Mouse (Mus musculus): ENCODE data around the gene Sf3b6. TPM values are rescaled to one million over a fixed set of nuclear protein-coding genes. Genes with fewer than 3 reads are reported as not detected.
A peak's percentile ranks its signal among the peaks of the same experiment; 100 is the strongest.

Sf3b6 gene
- total RNA-seq, 2 experiments from 2014 or later, result 32.5 to 35.7 TPM

DNA sequence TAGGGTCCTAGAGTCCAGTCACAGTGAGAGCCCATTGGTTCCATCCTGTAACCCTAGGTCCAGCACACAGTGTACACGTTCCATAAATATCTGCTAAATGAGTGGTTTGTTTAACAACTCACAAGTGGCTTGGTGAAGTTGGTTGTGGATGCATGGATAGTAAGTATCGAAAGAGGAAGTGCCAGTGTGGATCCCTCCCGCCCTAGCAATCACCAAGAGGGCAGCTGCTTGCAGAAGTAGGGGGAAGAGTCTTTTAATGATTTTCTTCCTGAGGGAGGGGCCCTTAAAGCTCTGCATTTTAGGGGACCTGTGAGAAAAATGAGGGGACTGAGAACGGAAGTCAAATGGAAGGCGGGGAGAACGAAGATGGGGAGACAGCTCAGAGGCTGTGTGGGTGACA is 22.7 kb downstream of the Sf3b6 start:
- no peak for DNase-seq (ENCODE audit: low spot score)

DNA sequence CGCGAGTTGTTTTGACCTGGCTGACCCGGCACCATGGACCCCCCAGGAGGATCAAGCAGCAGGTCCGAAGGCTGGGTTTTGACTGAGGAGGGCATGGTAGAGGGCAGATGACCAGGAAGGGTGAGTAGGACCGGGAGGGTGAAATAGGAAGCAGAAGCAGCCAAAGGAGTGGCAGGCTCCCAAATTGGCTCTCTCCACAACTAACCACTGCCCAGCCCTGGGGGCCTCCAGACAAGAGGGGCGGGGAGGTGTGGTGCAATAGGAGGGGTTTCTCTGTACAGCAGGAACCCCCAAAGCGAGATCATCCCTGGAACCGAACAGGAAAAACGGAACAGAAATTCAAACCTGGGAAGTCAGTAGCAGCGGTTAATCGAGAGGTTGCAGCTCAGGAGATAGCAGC is 23.4 kb downstream of the Sf3b6 start:
- no peak for DNase-seq (ENCODE audit: low spot score)

DNA sequence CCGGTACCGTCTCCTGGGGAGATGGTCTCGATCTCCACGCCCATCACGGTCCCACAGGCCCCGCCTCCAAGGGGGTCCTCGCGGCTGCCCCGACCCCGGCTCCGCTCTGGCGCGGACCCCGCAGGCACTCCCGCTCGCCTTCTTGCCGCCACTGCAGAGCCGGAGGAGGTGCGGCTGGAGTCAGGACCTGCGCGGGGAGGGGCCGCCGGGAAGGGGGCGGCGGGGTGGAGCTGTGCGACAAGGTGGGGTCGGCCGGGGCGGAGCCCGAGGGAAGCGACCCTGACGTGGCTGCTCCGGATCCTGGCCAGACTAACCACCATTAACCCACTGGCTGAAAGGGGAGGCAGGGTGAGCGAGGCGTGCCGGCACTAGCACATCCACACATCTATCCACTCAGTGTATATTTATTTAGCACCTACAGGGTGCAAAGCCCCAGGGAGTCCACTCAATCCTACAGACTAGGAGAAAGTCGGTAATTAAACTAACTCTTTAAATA is 24.1 kb downstream of the Sf3b6 start, which contains the start of gene Fkbp1b:
Fkbp1b (minus strand) TSS at position 200 of the 496 bp plus-strand sequence.
- peak; percentile 20 for DNase-seq (ENCODE audit: low spot score)

DNA sequence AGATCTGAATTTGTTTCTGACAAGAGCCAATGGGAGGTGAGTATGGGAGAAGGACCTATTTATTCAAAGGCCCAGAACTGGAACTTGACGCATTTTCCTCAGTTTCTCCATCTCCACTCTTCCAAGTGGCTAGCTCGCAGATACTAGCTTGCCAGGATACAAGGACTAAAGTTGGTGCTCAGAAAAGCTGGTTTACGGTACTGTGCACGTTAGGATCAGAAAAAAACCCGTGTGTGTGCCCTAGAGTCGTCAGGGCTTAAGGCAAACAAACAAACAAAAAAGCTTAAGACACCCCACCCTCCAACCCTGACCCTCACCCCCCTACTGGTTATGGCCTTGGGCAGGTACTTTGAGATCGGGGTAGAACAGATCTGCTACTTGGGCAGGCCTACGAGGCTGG is 25.1 kb downstream of the Sf3b6 start:
- no peak for DNase-seq (ENCODE audit: low spot score)

DNA sequence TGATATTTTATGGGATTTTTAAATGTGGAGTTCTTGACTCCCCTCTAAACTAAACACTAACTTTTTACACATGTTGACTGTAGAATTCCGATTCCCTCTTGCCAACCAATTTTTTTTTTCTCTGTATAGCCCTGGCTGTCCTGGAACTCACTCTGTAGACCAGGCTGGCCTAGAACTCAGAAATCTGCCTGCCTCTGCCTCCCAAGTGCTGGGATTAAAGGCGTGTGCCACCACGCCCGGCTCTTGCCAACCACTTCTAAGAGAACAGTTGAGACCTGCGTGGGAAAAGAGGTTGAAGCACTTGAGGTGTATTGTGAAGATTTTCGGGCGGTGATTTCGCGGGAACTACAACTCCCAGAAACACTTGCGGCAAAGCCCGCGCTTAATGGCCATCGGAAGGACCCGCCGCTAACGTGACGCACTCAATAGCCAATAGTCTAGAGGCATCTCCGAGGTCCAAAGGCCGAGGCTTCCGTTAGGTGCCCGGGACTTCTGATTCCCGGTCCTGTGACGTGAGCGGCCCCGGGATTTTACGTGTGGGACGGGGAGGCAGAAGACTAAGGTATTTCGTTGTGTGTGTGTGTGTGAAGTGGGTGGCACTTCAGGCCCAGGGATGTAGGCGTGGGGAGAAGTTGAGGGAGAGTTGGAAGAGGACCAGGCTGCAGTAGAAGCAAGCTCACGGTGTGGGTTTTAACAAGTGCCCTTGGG is 25.7 kb downstream of the Sf3b6 start, which contains the start of gene Wdcp:
Wdcp (plus strand) TSS at position 414 of the 708 bp plus-strand sequence.
- DNase-seq (ENCODE audit: low spot score), result peak; percentile 91

DNA sequence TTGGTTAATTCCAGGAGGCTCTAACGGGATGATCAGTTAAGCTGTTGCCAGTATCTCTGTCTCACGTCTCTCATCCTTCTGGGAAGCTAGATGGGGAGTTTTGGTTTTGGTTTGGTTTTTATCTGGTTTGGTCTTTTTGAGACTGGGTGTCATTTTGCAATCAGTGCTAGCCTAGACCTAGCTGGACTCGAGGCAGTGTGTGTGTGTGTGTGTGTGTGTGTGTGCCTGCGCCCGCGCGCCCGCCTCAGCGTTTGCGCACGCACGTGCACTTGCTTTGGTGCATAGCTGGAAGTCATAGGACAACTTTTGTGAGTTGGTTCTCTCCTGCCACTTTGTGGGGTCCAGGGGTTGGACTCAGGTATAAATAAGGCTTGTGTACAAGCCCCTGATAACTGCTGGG is 26.4 kb downstream of the Sf3b6 start:
- DNase-seq (ENCODE audit: low spot score), result no peak

DNA sequence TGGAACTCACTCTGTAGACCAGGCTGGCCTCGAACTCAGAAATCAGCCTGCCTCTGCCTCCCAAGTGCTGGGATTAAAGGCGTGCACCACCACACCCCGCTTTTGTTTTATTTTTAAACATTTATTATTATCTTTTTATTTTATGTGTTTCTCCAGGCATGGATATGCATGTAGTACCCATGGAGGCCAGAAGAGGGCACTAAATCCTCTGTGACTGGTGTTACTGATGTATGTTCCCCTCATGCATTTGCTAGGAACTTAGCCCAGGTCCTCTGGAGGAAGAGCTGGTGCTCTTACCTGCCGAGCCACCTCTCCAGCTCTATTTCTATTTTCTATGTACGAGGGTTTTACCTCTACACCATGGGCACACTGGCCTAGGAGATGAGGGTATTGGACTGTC is 38.8 kb downstream of the Sf3b6 start:
- DNase-seq (ENCODE audit: low spot score), result no peak

DNA sequence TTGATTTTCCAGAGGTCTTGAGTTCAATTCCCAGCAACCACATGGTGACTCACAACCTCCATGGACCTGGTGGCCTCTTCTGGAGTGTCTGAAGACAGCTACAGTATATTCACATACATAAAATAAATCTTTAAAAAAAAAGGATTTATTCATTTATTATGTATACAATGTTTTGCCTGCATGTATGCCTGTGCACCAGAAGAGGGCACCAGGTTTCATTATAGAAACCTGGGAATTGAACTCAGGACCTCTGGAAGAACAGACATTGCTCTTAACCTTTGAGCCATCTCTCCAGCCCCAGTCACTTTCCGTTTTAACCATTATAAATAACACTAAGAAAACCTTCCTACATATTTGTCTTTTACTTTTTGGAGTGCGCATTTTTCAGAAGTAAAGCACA is 39.5 kb downstream of the Sf3b6 start:
- DNase-seq (ENCODE audit: low spot score), result no peak

DNA sequence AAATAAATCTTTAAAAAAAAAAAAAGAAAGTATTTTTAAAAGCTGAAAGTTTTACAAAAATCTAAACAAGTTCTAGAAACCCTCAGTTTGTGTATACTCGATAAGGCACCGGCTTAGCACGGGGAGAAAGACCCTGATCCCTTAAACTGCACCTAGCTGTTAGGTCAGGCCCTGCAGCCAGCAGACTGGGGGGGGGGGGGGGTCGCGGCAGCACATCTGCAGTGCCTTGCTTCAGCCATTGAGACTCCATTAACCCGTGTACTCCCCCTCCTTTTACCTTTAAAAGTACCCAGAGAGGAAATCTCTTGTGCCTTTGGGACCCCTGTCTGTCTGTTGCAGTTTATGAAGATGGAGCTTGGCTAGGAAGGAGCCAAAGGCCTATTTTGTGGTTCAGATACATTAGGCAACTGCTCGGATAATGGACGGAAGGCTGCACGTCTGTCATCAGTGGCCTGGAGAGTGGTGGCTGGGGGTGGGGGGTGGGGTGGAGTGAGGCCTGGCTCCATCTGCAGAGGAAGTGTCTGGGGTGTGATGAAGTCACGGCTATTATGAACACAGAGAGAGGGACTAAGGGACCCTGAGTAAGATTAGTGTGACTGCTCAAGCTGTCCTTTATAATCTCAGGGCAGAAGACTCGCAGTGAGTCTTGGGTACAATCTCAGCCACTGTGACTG is 42.0 kb downstream of the Sf3b6 start:
- no peak for DNase-seq (ENCODE audit: low spot score)

DNA sequence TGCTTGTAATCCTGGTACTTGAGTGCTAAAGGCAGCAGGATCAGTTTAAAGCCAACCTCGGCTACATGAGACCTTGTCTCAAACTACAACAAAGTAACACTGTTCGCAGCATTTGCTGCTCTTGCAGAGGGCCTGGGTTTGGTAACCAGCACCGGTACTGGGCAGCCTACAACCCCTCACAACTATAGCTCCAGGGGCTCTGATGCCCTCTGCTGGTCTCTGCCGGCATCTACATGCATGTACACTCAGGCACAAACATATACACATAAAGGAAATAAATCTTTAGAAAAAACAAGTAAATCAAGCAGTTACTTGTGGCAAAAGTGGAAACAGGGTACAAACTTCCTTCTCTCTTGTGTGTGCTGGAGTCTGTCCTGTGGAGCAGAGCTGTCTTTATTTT is 45.3 kb downstream of the Sf3b6 start:
- DNase-seq (ENCODE audit: low spot score), result no peak

DNA sequence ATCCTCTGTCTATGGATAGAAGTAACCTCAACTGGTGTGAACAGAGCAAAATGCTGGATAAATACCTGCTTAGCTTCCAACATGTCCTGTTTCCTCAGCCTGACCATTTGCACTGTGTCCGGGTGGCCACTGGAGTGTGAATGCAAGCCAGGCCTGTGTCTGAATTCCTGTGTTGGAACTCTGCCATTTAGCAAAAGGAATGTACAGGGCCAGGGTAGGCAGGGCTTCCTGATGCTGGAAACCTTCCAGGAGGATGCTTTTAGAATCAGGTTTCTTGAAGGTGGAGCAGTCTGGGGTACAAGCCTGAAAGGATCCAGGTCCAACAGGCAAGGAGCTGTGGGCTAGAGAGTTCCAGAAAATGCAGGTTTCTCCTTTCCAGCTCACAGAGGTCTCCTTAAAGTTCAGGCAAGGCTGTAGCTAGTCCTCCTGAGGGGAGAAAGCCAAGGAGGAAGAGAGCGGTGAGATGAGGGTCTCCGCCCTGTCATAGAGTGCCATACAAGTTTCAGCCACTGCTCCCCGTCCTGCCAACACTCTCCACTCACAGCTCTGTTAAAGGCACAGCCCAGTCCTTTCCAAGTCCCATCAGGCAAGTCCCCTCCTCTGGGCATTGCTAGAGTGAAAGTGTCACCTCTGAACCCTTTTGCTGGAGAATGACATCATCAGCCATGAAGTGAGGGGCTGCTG is 46.5 kb downstream of the Sf3b6 start:
- no peak for DNase-seq (ENCODE audit: low spot score)

DNA sequence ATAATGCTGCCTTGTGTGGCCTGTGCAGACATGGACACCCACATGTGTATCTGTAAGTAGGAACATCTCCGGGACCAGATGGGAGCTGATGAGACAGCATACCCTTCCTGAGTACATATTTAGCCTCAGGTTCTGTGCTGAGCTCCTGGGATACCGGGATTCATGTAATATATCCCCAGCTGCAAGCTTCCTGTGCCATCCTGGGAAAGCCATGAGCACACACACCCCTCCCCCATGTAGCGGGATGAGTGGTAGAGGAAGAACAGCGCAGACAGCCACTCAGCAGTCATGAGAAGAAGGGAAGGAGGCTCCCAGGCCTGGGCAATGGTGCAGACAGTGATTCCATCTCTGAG is 47.0 kb downstream of the Sf3b6 start:
- DNase-seq (ENCODE audit: low spot score), result no peak

DNA sequence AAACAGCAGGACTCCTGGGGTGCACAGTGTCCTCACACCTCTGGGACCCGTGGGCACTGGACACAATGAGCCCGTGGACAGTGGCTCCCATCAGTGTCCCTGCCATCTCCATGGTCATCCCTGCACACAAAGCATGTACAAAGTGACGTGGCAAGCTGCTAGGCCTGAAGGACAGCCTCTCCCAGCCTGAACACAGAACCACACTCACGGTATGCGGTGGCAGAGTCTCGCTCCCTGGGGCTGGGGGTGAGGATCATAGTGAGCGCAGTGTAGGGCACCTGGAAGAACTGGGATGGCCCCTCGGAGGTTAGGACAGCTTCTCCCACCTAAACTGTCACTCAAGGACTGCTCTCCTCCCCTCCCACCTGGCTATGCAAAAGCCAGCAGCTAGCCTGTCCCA is 51.6 kb downstream of the Sf3b6 start:
- DNase-seq (ENCODE audit: low spot score), result no peak

DNA sequence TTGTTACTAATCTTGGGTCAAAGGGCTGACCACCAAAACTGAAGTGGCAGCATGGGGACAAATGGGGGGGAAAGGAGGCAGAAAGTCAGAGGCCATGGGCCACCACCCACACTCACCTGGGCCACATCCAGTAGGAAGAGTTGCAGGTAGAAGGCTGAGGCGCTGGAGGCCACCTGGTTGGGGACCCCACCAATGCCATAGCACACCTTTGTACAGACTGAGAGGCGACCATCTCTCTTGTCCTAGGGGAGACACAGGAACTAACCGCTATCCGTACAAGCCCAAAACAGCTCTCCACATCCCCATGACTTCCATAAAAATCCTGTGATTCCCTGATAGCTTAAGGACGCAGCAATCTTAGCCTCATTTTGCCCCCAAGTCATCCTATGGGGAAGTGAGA is 53.9 kb downstream of the Sf3b6 start:
- DNase-seq (ENCODE audit: low spot score), result no peak

DNA sequence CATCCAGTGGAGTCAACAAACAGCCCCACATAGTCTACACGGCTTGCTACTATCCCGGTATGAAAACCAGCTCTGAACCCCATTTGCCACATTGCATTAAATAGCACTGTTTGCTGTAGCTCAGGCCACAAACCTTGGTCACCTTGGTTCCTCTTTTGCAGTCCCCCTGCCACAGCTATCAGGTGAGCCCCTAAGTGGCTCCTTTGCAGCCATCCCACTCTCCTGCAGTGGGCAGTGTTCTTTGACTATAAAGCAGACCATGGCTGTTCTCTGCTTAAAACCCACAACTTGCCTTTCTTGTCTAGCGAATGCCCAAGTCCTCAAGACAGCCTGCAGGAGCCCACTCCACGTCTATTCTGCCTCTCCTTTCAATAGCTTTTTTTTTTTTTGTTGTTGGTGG is 54.9 kb downstream of the Sf3b6 start:
- DNase-seq (ENCODE audit: low spot score), result no peak

DNA sequence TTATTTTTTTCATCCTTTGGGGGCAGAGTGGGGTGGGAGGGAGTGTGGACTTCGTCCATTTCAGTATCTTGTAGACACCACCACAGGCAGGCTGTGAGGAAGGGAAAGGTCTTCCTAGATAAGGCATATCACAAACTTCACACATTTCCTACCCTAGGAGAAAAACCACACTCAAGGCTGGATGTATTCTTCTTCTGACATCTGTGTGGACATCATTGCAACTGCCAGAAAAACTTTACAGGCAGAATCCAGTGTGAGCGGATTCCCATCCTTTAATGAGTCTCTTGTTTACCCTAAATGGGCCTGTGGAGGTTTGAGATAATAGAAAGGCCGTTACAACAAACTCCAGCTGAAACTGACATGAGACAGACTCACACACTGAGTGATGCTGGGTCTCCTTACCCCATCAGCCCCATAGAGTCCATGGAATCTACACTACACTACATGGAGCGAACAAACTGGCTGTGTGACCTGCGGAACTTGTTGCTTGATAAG is 55.7 kb downstream of the Sf3b6 start:
- DNase-seq (ENCODE audit: low spot score), result no peak

DNA sequence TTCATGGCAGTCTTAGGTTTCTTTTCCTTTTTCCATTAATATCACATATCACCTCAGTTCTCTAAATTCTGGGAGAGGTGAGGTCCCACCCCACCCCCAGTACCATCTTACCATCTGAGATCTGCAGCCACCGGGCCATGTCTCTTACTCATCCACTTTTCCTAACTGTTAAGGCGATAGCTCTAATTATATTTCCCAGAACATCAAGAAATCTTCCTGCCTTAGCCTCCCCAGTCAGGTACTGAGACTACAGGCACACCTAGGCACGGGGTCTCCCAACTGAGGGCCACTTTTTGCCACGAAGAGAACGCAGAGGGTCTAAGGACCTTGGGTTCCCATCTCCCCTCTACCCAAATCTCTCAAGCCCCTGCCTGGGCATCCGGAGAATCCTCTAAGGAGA is 56.2 kb downstream of the Sf3b6 start:
- no peak for DNase-seq (ENCODE audit: low spot score)

DNA sequence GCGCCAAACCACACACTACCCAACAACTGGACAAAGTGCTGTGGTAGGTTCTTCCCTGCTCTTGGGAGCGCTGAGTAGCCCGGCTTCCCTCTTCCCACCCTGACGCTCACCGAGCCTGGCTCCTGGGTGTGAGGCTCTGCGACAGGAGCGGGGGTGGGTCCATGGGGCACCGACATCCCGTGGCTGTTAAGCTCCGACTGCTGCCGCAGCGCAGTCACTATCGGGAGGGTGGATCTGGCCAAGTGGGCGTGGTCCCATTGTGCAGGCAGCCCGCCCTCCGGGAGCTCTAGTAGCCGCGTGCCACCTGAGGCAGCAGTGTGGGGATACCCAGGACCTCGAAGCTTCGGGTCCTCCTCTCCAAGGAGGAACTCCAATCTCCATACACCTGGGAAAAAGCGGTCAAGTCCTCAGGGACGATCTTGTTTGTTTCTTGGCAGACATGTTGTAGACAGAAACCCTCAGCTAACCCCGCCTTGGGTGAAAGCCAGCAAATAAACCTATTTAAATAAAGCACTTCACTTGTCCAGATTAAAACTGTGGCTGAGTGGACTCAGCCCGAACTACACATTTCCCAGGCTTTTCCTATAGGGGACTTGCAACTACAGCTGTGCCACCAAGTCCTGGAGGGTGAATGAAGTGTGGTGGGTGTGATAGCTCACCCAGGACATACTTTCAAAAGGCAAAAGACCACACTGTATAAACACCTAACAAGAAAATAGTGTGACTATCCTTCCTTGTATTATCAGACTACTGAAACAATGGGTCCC is 57.0 kb downstream of the Sf3b6 start, which contains the start of gene Mfsd2b:
Mfsd2b (minus strand) TSS at position 199 of the 767 bp plus-strand sequence.
- DNase-seq (ENCODE audit: low spot score), result peak; percentile 64

DNA sequence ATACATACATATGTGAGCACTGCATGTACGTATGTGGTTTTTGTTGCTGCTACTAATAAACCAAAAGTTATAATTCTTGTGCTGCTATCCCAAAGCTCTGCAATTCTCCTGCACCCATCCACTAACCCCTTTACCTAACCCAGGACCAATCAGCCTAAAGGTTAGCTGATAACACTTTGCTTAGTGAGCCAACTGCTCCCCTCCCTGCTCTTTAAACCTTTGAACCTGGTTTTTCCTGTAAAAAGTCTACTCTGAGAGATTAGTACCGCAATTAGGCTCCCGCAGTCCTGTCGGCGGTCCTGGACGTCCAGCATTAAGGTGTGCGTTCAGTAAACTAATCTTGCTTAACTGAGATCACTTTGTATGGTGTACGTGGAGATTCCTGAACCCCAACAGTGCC is 58.3 kb downstream of the Sf3b6 start:
- DNase-seq (ENCODE audit: low spot score), result no peak
